Mouse (Mus musculus) gastrocnemius, adult 18-20 months (tissue): ENCODE data around the gene Smco2. TPM values are rescaled to one million over a fixed set of nuclear protein-coding genes. Genes with fewer than 3 reads are reported as not detected.
"Not testable (repeated sequence)": the region's sequence is repeated elsewhere in the genome, so short reads cannot be mapped to it uniquely, and the experiment has no call there.

Source experiments
- DNase-seq: peaks from one replicate; pipeline ENCODE4 v3.0.0; 2021; ENCODE audit warnings: low spot score
- total RNA-seq, 2 experiments: library from RNA; stranded (reverse); gene quantifications; 2 replicates each; pipeline ENCODE4 v1.2.3; 2021

Smco2 gene
- total RNA-seq, 2 experiments from 2014 or later = not detected

DNA sequence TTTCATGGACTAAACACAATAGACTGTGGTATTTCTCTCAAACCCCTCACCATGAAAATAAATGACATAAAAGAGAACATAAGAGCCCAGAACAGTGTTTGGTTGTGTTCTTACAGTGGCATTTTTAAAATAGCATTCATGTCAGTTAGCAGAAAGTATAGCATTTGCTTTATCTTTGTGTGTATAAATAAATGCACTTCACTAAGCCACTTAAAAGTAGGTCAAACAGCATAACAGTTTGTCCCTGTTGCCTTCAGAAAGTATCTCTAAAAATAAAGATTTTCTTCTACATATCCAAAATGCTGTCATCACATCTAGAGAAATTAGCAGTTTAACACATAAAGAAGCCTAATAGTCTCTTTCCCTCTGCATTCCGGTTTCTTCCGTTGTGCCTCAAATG, 7.5 kb downstream of the Smco2 start:
- no peak for DNase-seq

DNA sequence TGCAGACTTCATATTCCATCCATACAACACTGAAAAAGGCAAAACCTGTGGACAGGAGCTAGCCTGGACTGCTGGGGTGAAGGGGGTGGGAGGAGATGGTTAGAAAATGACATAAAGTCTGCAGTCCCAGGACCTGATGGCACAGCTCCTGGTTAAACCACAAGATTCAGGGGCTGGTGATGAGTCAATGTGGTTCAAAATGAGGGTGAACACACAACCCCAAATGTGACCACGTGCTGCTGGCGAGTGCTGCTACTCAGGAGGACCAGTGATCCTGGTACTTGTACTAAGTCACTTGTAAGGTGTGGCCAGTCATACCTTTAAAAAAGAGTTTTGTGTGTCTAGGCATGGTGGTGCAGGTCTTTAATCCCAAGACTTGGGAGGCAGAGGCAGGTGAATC, 13.2 kb downstream of the Smco2 start:
- DNase-seq = no peak

- DNase-seq = not testable (repeated sequence)
These were observed 14.5 kb downstream of the Smco2 start for GRCm38 (mm10) chr6:146864370-146864769.

GRCm38 (mm10) chr6:146865701-146866100, 15.8 kb downstream of the Smco2 start:
- DNase-seq = no peak

- DNase-seq = no peak
These were observed 22.1 kb downstream of the Smco2 start for GRCm38 (mm10) chr6:146871975-146872374.

GRCm38 (mm10) chr6:146874415-146874814, 24.5 kb downstream of the Smco2 start:
- DNase-seq = no peak

DNA sequence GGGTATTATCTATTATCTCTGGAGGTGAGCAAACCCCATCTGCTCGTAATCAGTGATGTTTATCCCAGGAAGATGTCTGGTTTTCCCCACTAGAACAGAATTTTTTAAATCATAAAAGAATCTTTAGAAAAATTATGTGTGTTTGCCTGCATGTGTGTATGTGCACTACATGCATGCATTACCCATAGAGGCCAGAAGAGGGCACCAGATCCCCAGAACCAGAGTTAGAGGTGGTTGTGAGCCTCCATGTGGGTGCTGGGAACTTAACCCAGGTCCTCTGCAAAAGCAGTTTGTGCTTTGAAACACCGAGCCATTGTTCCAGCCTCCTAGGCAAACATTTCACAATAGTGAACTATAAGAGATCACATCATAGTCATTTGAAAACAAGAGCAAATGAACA, 26.9 kb downstream of the Smco2 start:
- no peak for DNase-seq

GRCm38 (mm10) chr6:146877425-146878045, 27.6 kb downstream of the Smco2 start:
- DNase-seq = no peak

GRCm38 (mm10) chr6:146878926-146879325, 29.0 kb downstream of the Smco2 start:
- DNase-seq = no peak

DNA sequence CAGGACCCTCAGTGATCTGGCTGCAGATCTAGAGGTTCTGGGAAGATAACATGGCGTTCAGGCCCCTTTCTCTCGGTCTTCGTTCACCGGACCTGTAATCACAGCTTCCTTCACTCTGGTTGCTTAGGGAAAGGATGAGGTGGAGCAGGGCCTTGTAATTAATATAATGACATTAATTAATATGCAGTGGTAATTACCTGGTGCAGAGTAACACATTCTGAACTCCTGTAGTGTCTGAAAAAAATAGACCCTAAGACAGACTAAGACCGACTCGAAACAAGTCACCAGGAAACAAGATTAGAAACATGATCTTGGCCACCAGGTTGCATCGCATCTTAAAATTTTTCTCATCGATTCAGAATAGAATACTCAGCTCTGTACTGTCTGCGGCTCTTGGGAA, 30.0 kb downstream of the Smco2 start:
- no peak for DNase-seq

- no peak for DNase-seq
These were observed 30.4 kb downstream of the Smco2 start for GRCm38 (mm10) chr6:146880296-146880695.

DNA sequence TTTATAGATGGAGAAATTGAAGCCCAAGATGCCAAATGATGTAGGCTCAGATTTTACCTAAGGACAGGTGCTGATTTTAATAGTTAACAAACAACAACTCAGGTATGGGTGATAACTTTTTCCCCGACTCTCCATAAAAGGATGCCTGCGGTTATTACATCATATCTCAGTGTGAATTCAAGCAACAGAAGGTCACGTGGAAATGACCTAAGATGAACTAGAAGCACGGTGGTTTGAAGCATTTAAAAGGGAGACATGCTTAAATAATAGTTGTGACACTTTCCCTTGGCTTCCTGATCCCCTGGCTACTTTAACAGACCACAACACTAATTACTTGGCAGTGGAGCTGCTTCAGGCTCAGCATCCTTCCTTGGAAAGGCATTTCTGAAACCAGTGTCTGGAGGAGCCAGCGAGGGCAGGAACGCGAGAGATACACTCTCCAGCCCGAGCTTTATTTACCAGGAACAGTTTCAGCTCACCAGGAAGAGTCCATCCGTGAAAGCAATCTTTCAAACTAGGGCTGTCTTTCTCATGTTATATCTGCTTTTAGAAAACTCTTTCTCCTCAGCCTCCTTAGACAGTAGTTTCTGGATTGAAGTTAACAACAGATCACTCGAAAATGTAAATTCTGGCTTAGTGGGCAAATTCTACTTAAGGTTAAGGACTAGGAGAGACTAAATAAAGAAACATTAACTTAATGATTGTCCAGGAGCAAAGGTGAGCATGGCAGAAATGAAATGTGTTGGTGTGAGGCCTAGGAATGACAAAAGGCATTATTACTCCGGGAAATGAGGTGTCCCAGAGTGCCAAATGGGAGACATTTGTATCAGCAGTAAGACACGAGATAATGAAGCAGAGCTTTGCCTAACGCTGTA, 32.2 kb downstream of the Smco2 start:
- no peak for DNase-seq

DNA sequence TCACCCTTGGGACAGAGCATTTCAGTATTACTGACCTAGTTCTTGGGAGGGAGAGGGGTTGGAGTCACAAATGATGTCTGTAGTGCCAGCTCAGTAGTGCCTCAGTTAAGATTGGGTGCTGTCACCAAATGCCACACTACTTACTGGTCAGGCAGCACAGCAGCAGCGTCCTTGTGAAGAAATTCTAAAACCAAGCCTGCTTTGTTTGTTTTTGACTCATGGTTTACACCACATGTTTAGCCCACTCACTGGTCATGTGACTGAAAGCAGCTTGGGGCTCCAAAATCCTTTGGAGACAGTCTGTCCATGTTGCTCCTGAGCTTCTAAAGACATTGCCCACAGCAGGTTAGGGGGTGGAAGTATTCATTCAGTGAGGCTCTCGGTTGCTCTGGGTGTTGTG, 33.5 kb downstream of the Smco2 start:
- DNase-seq = no peak

DNA sequence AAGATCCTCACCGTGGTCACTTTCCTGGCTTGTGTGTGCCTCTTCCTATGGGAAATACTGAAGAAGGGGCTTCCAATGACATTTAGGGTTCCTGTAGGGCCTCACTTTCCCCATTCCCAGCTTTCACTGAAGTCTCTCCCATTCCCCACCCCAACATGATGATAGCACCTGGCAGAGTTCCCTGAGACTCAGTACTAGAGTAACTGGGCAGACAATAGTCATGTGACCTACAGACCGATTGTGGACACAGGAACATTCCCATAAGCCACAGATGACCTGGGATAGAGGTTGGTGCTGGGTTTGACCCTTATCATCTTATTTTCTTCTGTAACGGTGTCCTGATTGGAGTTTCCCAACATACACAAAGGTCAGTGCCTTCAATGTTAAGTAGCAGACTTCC, 34.3 kb downstream of the Smco2 start:
- no peak for DNase-seq

DNA sequence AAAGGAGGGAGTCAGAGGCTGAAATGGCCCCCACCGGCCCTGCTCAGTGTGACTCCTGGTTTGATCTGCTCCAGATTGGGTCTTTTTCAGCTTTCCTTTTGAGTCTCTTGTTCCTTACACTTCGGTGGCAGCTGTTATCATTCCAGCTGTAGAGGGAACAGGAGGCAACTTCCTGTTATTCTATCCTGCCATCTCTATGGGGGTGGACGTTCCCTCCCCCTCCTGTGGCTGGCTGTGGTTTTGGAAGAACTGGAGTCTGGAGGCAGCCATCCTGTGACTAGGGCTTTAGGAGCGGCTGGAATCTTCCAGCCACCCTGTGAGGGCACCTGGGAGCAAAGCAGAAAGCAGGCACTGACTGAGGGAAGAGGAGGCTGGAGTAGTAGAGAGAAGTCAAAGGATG, 34.9 kb downstream of the Smco2 start:
- DNase-seq = no peak

DNA sequence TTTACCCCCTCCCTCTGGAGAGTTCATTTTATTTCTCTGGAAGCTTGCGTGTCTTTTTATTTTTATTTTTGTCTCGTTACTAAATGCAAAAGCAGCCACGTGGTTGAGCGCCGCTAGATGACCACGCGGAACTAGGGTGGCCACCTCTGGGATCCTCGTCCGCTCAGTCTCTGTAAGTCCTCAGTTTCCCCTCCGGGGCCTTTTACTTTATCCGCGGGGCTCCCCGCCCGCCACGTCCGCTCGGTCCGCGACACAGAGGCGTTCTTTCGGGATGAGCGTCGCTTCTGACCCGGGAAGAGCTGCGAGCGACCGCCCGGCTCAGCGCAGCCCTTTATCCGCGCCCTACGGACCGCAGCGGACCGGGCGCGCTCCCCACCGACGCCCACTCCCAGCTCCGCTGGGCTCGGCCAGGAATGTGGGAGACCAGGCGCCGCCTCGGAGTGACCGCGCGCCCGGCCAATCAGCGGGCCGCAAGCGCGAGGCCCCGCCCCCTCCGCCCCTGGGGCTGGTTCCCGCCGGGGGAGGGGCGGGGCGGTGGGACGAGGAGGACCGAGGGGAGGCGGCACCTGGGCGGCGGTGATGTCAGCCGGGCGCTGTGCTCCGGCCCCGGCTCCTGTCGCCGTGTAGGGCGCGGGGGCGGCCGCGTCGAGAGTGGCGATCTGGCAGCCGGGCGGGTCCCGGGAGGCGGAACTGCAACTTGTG, 38.2 kb downstream of the Smco2 start, which contains the start of gene Ppfibp1:
Ppfibp1 (plus strand) TSS at position 530 of the 702 bp plus-strand sequence.
- DNase-seq = peak; percentile 94

DNA sequence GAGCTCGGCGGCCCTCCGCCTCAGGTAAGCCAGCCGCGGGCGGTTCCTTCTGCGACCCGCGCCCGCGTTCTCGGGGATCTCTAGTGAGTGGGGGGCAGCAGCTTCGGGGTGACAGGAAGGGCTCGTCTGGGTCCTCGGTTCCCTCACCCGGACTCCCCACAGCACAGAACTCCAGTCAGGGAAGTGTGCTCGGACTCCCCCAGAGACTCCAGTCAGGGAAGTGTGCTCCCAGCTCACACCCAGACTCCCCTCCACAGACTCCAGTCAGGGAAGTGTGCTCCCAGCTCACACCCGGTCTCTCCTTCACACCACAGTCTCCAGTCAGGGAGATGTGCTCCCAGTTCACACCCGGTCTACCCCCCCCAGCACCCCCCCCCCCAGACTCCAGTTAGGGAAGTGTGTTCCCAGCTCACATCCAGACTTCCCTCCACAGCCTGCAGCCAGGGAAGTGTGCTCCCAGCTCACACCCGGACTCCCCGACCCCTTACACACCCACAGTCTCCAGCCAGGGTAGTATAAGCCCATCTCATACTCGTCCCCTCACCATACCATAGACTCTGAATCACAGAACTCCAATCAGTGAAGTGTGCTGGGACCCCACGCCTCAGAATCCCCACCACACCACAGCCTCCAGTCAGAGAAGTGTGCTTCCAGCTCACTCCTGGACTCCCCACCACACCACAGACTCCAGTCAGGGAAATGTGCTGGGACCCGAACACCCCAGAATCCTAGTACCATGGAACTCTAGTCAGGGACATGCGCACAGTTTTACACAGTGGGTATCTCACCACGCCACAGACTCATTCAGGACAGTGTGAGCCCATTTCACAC, 39.0 kb downstream of the Smco2 start:
- no peak for DNase-seq

GRCm38 (mm10) chr6:146890215-146890614, 40.3 kb downstream of the Smco2 start:
- no peak for DNase-seq

- no peak for DNase-seq
These were observed 40.7 kb downstream of the Smco2 start for GRCm38 (mm10) chr6:146890633-146891032.

DNA sequence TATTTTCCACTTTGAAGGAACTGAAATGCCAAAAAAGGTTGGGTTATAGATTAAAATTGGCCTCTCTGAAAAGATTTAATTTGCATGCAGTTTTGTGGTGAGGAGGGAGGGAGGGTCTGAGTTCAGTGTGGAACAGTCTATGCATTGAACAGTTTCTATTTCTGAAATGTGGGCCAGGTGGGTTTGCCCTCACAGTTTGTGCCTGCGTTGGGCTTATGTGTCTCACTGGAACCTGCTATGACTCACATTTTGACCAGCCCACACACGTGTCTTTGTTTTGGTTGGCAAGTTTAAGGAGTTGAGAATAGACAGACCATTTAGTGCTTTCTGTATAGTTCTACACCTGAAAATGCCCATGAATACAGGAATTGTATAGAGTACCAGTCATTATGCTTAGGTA, 44.0 kb downstream of the Smco2 start:
- no peak for DNase-seq

DNA sequence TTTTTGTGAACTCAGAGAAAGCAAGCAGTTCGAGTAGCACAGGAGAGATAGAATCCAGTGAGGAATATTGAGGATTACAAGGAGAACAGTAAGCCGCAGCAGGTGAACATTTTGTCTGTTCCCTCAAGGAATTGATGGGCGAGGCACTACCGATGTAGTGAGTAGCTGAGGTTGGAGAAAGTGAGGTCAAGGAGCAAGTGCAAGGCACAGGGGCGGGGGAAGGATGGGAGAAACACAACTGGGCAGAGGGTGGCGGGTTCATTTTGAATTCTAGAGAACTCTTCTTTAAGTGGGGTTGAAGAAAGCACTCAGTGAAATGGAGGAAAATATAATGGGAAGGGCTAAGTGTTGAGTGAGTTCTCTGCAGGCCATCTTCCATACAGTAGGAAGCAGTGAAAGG, 48.8 kb downstream of the Smco2 start:
- DNase-seq = no peak
